Mouse (Mus musculus): ENCODE results near the gene Rpn2. TPM values are rescaled to one million over a fixed set of nuclear protein-coding genes. Genes with fewer than 3 reads are reported as not detected.

The Rpn2 gene
- polyA plus RNA-seq, 1 experiment from 2014 or later = 176 TPM

DNA sequence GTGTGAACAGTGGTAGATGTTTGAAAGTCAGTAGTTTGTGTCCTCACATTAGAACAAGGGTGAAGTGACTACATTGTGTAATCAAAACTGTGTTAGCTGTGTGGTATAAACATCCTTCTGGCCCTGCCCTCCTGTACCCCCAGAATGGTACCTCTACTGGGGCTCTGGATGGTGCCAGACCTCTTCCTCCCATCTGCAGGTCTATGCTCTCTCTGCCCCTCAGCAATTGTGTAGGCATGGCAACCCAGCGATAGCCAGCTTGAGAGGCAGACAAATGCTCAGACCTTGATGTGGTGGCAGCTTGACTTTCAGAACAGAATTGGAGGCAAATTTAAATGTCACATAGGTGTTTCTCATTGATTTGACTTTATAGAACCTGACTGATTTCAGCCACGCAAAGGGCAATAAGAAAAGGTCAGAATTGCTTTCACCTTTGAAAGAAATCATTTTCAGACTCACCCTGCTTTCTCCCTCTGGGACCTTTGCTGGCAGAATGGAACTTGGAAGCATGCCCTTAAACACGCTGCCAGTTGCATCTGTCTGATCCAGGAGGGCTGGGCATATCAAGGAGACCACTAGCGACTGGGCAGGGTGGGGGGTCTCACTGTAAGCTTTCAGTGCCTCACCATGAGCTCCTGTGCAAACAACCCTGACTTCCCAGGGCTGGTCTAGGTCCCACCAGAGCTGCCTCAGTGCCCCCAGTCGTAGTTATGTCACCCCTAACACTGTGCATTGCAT, 43.4 kb downstream of the Rpn2 start:
- Histone ChIP-seq H3K36me3 (ENCODE audit: control insufficient read depth, insufficient read depth, low read length) (peaks cover 99% of the 10 kb centered on the region), H3K4me2 (ENCODE audit: low read length) (no peak overlapping the region), H3K27me3 (ENCODE audit: control insufficient read depth, insufficient read depth, low read length) (no peaks in the 10 kb centered on the region), H3K27ac (replicated peaks in 1 of 2; ENCODE audit: control insufficient read depth in 1 of 2, insufficient read depth in 1 of 2, low read depth in 2 of 2, low read length in 2 of 2) (no peak overlapping the region), H3K9me3 (ENCODE audit: control insufficient read depth, low read length) (no peaks in the 10 kb centered on the region), H3K9ac (ENCODE audit: low read length) (no peak overlapping the region), H3K4me1 (ENCODE audit: control insufficient read depth in 2 of 2, insufficient read depth in 2 of 2, low read length in 2 of 2) (peaks cover 4 to 5% of the 10 kb centered on the region in 2 experiments; a peak in 1 of 4 replicates), H3K4me3 (ENCODE audit: control insufficient read depth in 1 of 2, insufficient read depth in 1 of 2, low read depth in 1 of 2, low read length in 2 of 2) (no peak overlapping the region)
- ATAC-seq (ENCODE audit: insufficient number of reproducible peaks, insufficient read depth, low FRiP score, low read depth) = no peak
- WGBS = 85% methylated on average over 5 of the region's 5 CpGs

DNA sequence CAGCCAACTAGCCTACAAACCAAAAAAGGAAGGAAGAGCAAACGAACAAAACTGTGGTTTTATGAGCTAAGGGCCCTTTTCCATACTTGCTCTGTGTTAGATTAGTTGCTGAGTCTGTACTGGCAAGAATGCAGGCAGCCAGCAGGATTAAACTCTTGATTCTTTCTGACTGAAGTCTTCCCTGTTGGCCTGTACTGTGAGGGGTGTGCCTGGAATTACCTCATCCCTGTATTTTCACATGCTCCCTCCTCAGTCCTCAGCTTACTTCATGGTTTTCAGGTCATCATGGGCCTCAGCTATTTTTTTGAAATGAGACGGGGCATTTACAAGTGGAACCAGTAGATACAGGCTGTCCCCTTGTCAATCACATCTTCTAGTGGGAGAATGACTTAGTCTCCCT, 46.4 kb downstream of the Rpn2 start:
- no peak overlapping the region for H3K9ac ChIP-seq (ENCODE audit: low read length)
- H3K27me3 ChIP-seq (ENCODE audit: control insufficient read depth, insufficient read depth, low read length) = no peaks in the 10 kb centered on the region
- H3K27ac ChIP-seq (replicated peaks in 1 of 2; ENCODE audit: control insufficient read depth in 1 of 2, insufficient read depth in 1 of 2, low read depth in 2 of 2, low read length in 2 of 2) = no peak overlapping the region
- H3K36me3 ChIP-seq (ENCODE audit: control insufficient read depth, insufficient read depth, low read length) = peaks cover 83% of the 10 kb centered on the region
- H3K4me1 ChIP-seq (ENCODE audit: control insufficient read depth in 2 of 2, insufficient read depth in 2 of 2, low read length in 2 of 2) = peaks cover 3 to 4% of the 10 kb centered on the region in 2 experiments; a peak in 1 of 4 replicates
- no peak overlapping the region for H3K4me3 ChIP-seq (ENCODE audit: control insufficient read depth in 1 of 2, insufficient read depth in 1 of 2, low read depth in 1 of 2, low read length in 2 of 2)
- no peak for ATAC-seq (ENCODE audit: insufficient number of reproducible peaks, insufficient read depth, low FRiP score, low read depth)
- H3K9me3 ChIP-seq (ENCODE audit: control insufficient read depth, low read length) = no peaks in the 10 kb centered on the region
- no peak overlapping the region for H3K4me2 ChIP-seq (ENCODE audit: low read length)
- 62% methylated on average over 2 of the region's 2 CpGs for WGBS

DNA sequence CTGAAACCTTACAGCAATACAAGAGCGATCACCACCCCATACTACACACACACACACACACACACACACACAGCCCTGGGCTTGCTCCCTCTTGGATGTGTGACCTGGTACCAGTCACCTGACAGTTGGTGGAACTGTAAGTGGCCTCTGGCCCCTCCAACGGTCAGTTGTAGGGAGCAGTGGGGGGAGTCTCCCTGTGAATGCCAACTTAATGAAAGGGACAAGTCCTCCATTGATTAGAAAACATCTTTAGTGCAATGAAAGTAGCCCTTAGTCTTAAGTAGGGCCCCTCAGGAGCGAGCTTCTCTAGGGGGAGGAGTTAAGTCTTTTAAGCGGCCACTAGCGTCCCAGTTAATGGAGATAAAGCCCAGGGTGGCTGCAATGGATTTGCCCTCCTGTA, 49.3 kb downstream of the Rpn2 start:
- Histone ChIP-seq H3K9me3 (ENCODE audit: control insufficient read depth, low read length) (no peaks in the 10 kb centered on the region), H3K27me3 (ENCODE audit: control insufficient read depth, insufficient read depth, low read length) (no peaks in the 10 kb centered on the region), H3K9ac (ENCODE audit: low read length) (no peak overlapping the region), H3K27ac (replicated peaks in 1 of 2; ENCODE audit: control insufficient read depth in 1 of 2, insufficient read depth in 1 of 2, low read depth in 2 of 2, low read length in 2 of 2) (no peak overlapping the region), H3K4me1 (ENCODE audit: control insufficient read depth in 2 of 2, insufficient read depth in 2 of 2, low read length in 2 of 2) (peaks cover 3 to 4% of the 10 kb centered on the region in 2 experiments; a peak in 1 of 4 replicates), H3K36me3 (ENCODE audit: control insufficient read depth, insufficient read depth, low read length) (peaks cover 54% of the 10 kb centered on the region), H3K4me3 (ENCODE audit: control insufficient read depth in 1 of 2, insufficient read depth in 1 of 2, low read depth in 1 of 2, low read length in 2 of 2) (no peak overlapping the region), H3K4me2 (ENCODE audit: low read length) (no peak overlapping the region)
- 36% methylated on average over 5 of the region's 5 CpGs for WGBS
- no peak for ATAC-seq (ENCODE audit: insufficient number of reproducible peaks, insufficient read depth, low FRiP score, low read depth)

DNA sequence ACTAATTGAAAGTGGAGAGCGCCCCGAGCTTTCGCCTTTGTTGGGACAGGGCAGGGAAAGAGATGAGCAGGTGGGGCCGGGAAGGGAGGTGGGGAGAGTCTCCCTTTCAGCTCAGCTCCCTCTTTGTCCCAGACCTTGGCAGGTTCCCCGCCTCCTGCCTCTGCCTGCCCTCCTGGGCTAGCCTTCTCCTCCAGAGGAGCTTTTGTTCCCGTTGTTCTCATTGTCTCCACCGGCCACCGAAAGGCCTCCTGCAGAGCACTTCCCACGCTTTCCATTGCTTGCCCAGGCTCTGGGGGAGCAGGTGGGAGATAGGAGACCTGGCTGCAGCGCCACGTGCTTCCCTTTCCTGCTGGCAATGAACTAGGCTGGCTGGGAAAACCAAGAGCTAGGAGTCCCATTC, 49.8 kb downstream of the Rpn2 start:
- Histone ChIP-seq H3K4me2 (ENCODE audit: low read length) (no peak overlapping the region), H3K4me1 (ENCODE audit: control insufficient read depth in 2 of 2, insufficient read depth in 2 of 2, low read length in 2 of 2) (peaks cover 3 to 4% of the 10 kb centered on the region in 2 experiments; a peak in 1 of 4 replicates), H3K27me3 (ENCODE audit: control insufficient read depth, insufficient read depth, low read length) (no peaks in the 10 kb centered on the region), H3K9me3 (ENCODE audit: control insufficient read depth, low read length) (no peaks in the 10 kb centered on the region), H3K36me3 (ENCODE audit: control insufficient read depth, insufficient read depth, low read length) (peaks cover 49% of the 10 kb centered on the region), H3K4me3 (ENCODE audit: control insufficient read depth in 1 of 2, insufficient read depth in 1 of 2, low read depth in 1 of 2, low read length in 2 of 2) (no peak overlapping the region), H3K9ac (ENCODE audit: low read length) (no peak overlapping the region), H3K27ac (replicated peaks in 1 of 2; ENCODE audit: control insufficient read depth in 1 of 2, insufficient read depth in 1 of 2, low read depth in 2 of 2, low read length in 2 of 2) (no peak overlapping the region)
- WGBS = 37% methylated on average over 11 of the region's 11 CpGs
- no peak for ATAC-seq (ENCODE audit: insufficient number of reproducible peaks, insufficient read depth, low FRiP score, low read depth)

DNA sequence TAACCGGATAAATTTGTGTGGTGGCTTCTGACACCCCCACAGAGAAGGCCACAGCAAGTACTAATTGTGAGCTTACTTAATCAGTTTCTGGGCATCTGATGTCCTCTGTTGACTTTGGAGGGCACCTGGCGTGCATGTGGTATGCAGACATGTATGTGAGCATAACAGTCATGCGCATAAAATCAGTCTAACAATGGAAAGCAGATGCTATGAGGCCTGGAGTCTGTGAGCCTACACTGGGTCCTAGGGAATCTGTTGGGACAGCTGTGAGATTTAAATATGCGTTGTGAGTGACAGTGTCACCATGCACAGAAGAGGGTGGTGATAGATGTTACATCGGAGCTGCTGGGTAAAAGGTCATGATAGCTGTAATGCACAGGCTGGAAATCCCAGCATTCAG, 53.2 kb downstream of the Rpn2 start:
- Histone ChIP-seq H3K9me3 (ENCODE audit: control insufficient read depth, low read length) (no peaks in the 10 kb centered on the region), H3K9ac (ENCODE audit: low read length) (no peak overlapping the region), H3K36me3 (ENCODE audit: control insufficient read depth, insufficient read depth, low read length) (peaks cover 15% of the 10 kb centered on the region), H3K4me3 (ENCODE audit: control insufficient read depth in 1 of 2, insufficient read depth in 1 of 2, low read depth in 1 of 2, low read length in 2 of 2) (no peak overlapping the region), H3K4me1 (ENCODE audit: control insufficient read depth in 2 of 2, insufficient read depth in 2 of 2, low read length in 2 of 2) (peaks cover 8 to 10% of the 10 kb centered on the region in 2 experiments; a peak in 2 of 4 replicates), H3K27me3 (ENCODE audit: control insufficient read depth, insufficient read depth, low read length) (no peaks in the 10 kb centered on the region), H3K27ac (replicated peaks in 1 of 2; ENCODE audit: control insufficient read depth in 1 of 2, insufficient read depth in 1 of 2, low read depth in 2 of 2, low read length in 2 of 2) (no peak overlapping the region), H3K4me2 (ENCODE audit: low read length) (no peak overlapping the region)
- ATAC-seq (ENCODE audit: insufficient number of reproducible peaks, insufficient read depth, low FRiP score, low read depth) = no peak
- 59% methylated on average over 5 of the region's 5 CpGs for WGBS

DNA sequence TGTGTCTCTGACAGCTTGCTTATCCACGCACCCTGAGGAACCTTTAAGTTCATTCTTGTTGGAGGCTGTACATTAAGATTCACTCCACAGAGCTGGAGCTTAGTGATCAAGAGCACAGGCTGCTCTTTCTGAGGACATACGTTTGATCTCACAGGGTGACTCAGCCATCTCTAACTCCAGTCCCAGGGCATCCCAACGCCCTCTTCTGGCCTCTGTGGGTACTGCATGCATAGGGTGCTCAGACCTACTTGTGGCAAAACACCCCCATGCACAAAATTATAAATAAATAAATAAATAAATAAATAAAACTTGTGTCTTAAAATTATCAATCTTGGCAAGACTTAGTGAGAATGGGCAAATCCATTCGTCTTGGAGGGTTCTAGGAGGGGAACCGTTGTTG, 59.8 kb downstream of the Rpn2 start:
- Histone ChIP-seq H3K9me3 (ENCODE audit: control insufficient read depth, low read length) (no peaks in the 10 kb centered on the region), H3K27me3 (ENCODE audit: control insufficient read depth, insufficient read depth, low read length) (no peaks in the 10 kb centered on the region), H3K4me3 (ENCODE audit: control insufficient read depth in 1 of 2, insufficient read depth in 1 of 2, low read depth in 1 of 2, low read length in 2 of 2) (no peak overlapping the region), H3K36me3 (ENCODE audit: control insufficient read depth, insufficient read depth, low read length) (no peaks in the 10 kb centered on the region), H3K4me1 (ENCODE audit: control insufficient read depth in 2 of 2, insufficient read depth in 2 of 2, low read length in 2 of 2) (peaks cover 5 to 9% of the 10 kb centered on the region in 2 experiments; a peak in 2 of 4 replicates), H3K9ac (ENCODE audit: low read length) (no peak overlapping the region), H3K27ac (replicated peaks in 1 of 2; ENCODE audit: control insufficient read depth in 1 of 2, insufficient read depth in 1 of 2, low read depth in 2 of 2, low read length in 2 of 2) (no peak overlapping the region), H3K4me2 (ENCODE audit: low read length) (no peak overlapping the region)
- ATAC-seq (ENCODE audit: insufficient number of reproducible peaks, insufficient read depth, low FRiP score, low read depth) = no peak
- WGBS = 39% methylated on average over 5 of the region's 5 CpGs

DNA sequence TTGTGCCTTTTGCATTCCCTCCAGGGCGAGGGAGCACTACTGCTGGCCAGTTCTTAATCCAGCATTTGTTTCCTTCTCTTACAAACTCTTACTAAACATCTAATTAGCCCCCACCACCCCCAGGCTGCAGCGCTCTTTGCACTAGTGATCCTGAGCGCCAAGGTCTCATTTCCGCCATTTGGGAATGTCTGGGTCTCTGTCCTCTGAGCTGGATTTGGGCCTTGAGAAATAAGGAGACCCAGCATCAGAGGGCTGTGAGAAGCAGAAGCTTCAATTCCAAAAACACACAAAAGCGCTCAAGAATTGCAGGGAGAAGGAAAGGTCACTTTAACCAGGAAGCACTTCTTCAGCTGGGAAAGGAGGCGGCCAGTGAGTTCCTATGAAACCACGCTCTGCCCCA, 60.7 kb downstream of the Rpn2 start:
- Histone ChIP-seq H3K9me3 (ENCODE audit: control insufficient read depth, low read length) (no peaks in the 10 kb centered on the region), H3K4me1 (ENCODE audit: control insufficient read depth in 2 of 2, insufficient read depth in 2 of 2, low read length in 2 of 2) (peaks cover 5 to 9% of the 10 kb centered on the region in 2 experiments; a peak in 2 of 4 replicates), H3K36me3 (ENCODE audit: control insufficient read depth, insufficient read depth, low read length) (no peaks in the 10 kb centered on the region), H3K27ac (replicated peaks in 1 of 2; ENCODE audit: control insufficient read depth in 1 of 2, insufficient read depth in 1 of 2, low read depth in 2 of 2, low read length in 2 of 2) (no peak overlapping the region), H3K27me3 (ENCODE audit: control insufficient read depth, insufficient read depth, low read length) (no peaks in the 10 kb centered on the region), H3K4me2 (ENCODE audit: low read length) (no peak overlapping the region), H3K9ac (ENCODE audit: low read length) (no peak overlapping the region), H3K4me3 (ENCODE audit: control insufficient read depth in 1 of 2, insufficient read depth in 1 of 2, low read depth in 1 of 2, low read length in 2 of 2) (no peak overlapping the region)
- ATAC-seq (ENCODE audit: insufficient number of reproducible peaks, insufficient read depth, low FRiP score, low read depth) = no peak
- WGBS = 82% methylated on average over 7 of the region's 7 CpGs
